Mouse (Mus musculus) myocyte (in vitro differentiated cells): ENCODE data around the gene Col6a5. TPM values are rescaled to one million over a fixed set of nuclear protein-coding genes. Genes with fewer than 3 reads are reported as not detected.

ENCODE experiments used
- H3K27me3 ChIP-seq: one replicate; pipeline ENCODE4 v1.6.1; 2011; ENCODE audit not compliant: control insufficient read depth, insufficient read depth, insufficient read length
- H3K36me3 ChIP-seq: one replicate; pipeline ENCODE4 v1.6.1; 2011; ENCODE audit not compliant: control insufficient read depth, insufficient read depth
- H3K4me2 ChIP-seq: one replicate; pipeline ENCODE4 v1.6.1; 2011; ENCODE audit warnings: low read depth, control low read depth
- H3K4me3 ChIP-seq: one replicate; pipeline ENCODE4 v1.5.1; 2011; ENCODE audit warnings: mild to moderate bottlenecking, control low read depth, moderate library complexity
- H3K79me2 ChIP-seq: one replicate; pipeline ENCODE4 v1.6.1; 2011; ENCODE audit not compliant: control insufficient read depth, insufficient read depth
- H3ac ChIP-seq: one replicate; pipeline ENCODE4 v1.6.1; 2011; ENCODE audit not compliant: control insufficient read depth, insufficient read length
- CEBPB ChIP-seq: IDR thresholded peaks from 2 replicates; pipeline ENCODE4 v1.6.1; 2011; ENCODE audit warnings: mild to moderate bottlenecking, moderate library complexity; ENCODE audit not compliant: poor library complexity, insufficient read depth, severe bottlenecking
- E2F4 ChIP-seq: IDR thresholded peaks from one replicate; pipeline ENCODE4 v1.6.1; 2011; ENCODE audit warnings: mild to moderate bottlenecking, control low read depth, moderate library complexity; ENCODE audit not compliant: insufficient read depth
- MAX ChIP-seq: IDR thresholded peaks from one replicate; pipeline ENCODE4 v1.6.1; 2011; ENCODE audit warnings: low read depth, mild to moderate bottlenecking, control low read depth
- MYOD1 ChIP-seq, 3 experiments: IDR thresholded peaks; one replicate each; pipeline ENCODE4 v1.6.1; 2011; ENCODE audit warnings: control low read depth in 2 of 3, low read depth in 2 of 3, mild to moderate bottlenecking in 2 of 3, moderate library complexity in 1 of 3; ENCODE audit not compliant: insufficient read length in 2 of 3, control insufficient read depth in 1 of 3
- MYOG ChIP-seq, 3 experiments: IDR thresholded peaks; one replicate each; pipeline ENCODE4 v1.6.1; 2011; ENCODE audit warnings: control low read depth in 2 of 3, low read depth in 2 of 3, mild to moderate bottlenecking in 2 of 3; ENCODE audit not compliant: insufficient read length in 2 of 3, control insufficient read depth in 1 of 3, insufficient read depth in 1 of 3
- POLR2A ChIP-seq: IDR thresholded peaks from one replicate; pipeline ENCODE4 v1.6.1; 2011; ENCODE audit warnings: low read depth, mild to moderate bottlenecking, control low read depth, moderate library complexity; ENCODE audit not compliant: insufficient read length
- POLR2AphosphoS2 ChIP-seq: IDR thresholded peaks from one replicate; pipeline ENCODE4 v1.6.1; 2011; ENCODE audit warnings: low read depth, control low read depth; ENCODE audit not compliant: insufficient read length
- REST ChIP-seq: IDR thresholded peaks from one replicate; pipeline ENCODE4 v1.6.1; 2011; ENCODE audit warnings: mild to moderate bottlenecking, control low read depth, moderate library complexity; ENCODE audit not compliant: insufficient read depth, insufficient read length
- SRF ChIP-seq: IDR thresholded peaks from one replicate; pipeline ENCODE4 v1.6.1; 2011; ENCODE audit warnings: low read depth; ENCODE audit not compliant: control insufficient read depth, insufficient read length
- TCF12 ChIP-seq: IDR thresholded peaks from one replicate; pipeline ENCODE4 v1.6.1; 2011; ENCODE audit warnings: mild to moderate bottlenecking, control low read depth; ENCODE audit not compliant: poor library complexity, insufficient read depth, severe bottlenecking
- TCF3 ChIP-seq: IDR thresholded peaks from one replicate; pipeline ENCODE4 v1.6.1; 2011; ENCODE audit warnings: low read depth, control low read depth; ENCODE audit not compliant: insufficient read length
- USF1 ChIP-seq: IDR thresholded peaks from one replicate; pipeline ENCODE4 v1.6.1; 2011; ENCODE audit warnings: low read depth, mild to moderate bottlenecking, control low read depth, moderate library complexity
- polyA plus RNA-seq: library from polyadenylated mRNA; unstranded; fragments of >200 nt; fragmentation: generic; extraction: Trizol; gene quantifications from one replicate; pipeline ENCODE4 v1.2.1, GENCODE M21; 2012; ENCODE audit warnings: missing spikeins

The Col6a5 gene
- polyA plus RNA-seq, 1 experiment, result not detected

DNA sequence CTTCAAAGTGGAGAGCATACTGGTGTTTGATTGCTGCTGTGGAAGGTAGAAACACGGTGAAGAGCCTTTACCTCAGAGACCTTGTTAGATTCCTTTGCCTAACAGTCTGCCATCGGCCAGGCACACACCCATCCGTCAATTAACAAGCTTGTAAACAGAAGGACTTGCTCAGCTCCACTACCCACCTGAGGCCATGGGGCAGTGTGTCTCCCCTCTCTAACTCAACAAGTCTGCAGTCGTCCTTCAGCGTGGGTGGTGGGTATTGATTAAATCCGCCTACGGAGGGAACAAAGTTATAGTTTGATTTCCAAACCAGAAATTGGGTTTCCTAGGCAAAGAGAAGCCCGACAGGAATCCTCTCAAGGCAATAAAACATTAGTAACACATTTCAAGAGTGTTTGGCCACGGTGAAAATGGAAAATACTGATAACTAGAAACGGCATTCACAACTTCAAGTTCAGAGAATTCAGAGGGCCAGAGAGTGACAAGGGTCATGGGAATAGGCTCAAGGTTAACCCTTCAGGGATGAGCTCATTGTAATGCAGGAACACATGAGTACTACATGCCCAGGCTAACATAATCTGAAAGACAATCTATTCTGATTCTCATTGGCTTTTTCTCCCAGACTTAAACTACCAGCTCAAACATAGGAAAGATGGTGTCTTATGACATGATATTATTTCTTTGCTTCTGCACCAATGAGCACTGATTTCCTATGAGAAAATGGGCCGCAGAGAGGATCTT, 81.9 kb downstream of the Col6a5 start:
- TF ChIP-seq E2F4, result no peak
- TF ChIP-seq REST, result no peak
- TF ChIP-seq MYOD1 (IDR thresholded peaks at IDR 0.05; ENCODE audit: control insufficient read depth in 1 of 3, insufficient read length in 2 of 3, low read depth in 2 of 3), result no peak
- no peak for TF ChIP-seq TCF3
- TF ChIP-seq TCF12, result no peak
- TF ChIP-seq POLR2A, result no peak
- TF ChIP-seq CEBPB, result no peak
- TF ChIP-seq SRF, result no peak
- TF ChIP-seq POLR2AphosphoS2, result no peak
- TF ChIP-seq MYOG (IDR thresholded peaks at IDR 0.05; ENCODE audit: control insufficient read depth in 1 of 3, insufficient read depth in 1 of 3, insufficient read length in 2 of 3, low read depth in 2 of 3), result no peak
- TF ChIP-seq USF1, result no peak
- TF ChIP-seq MAX, result no peak
- Histone ChIP-seq H3K4me3 (no peak overlapping the region), H3K36me3 (no peaks in the 10 kb centered on the region), H3K27me3 (no peaks in the 10 kb centered on the region), H3ac (no peak overlapping the region), H3K4me2 (no peak overlapping the region), H3K79me2 (no peaks in the 10 kb centered on the region)

- TF ChIP-seq MYOD1 (IDR thresholded peaks at IDR 0.05; ENCODE audit: control insufficient read depth in 1 of 3, insufficient read length in 2 of 3, low read depth in 2 of 3) (no peak), MYOG (IDR thresholded peaks at IDR 0.05; ENCODE audit: control insufficient read depth in 1 of 3, insufficient read depth in 1 of 3, insufficient read length in 2 of 3, low read depth in 2 of 3) (no peak), SRF (no peak), E2F4 (no peak), REST (no peak), MAX (no peak), POLR2AphosphoS2 (no peak), CEBPB (no peak), TCF3 (no peak), TCF12 (no peak), USF1 (no peak), POLR2A (no peak)
These were observed 84.3 kb downstream of the Col6a5 start for GRCm38 (mm10) chr9:105876124-105876523.

DNA sequence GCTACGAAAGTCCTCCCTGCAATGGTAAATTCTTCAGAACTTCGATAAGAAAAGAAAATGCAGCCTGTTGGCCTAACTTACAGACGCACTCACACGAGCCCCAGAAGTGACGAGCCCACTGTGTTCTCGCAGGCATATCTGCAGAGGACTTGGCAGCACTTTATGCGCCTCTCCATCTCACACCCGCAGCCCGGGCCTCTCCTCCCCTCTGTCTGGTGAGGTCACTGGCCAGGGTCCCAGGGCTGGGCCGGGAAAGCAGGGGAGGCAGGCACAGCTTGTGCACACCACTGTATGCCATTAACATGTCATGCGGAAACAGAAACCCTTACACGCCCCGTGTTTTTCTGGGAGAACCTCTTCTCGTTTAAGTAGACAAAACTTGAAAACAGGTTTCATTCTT, 88.8 kb downstream of the Col6a5 start:
- H3ac ChIP-seq, result no peak overlapping the region
- H3K4me3 ChIP-seq, result no peak overlapping the region
- H3K36me3 ChIP-seq, result no peaks in the 10 kb centered on the region
- H3K27me3 ChIP-seq, result no peaks in the 10 kb centered on the region
- H3K79me2 ChIP-seq, result no peaks in the 10 kb centered on the region
- TF ChIP-seq POLR2A (no peak), MAX (no peak), TCF3 (no peak), TCF12 (no peak), USF1 (no peak), CEBPB (no peak), REST (no peak), SRF (no peak), MYOG (IDR thresholded peaks at IDR 0.05; ENCODE audit: control insufficient read depth in 1 of 3, insufficient read depth in 1 of 3, insufficient read length in 2 of 3, low read depth in 2 of 3) (no peak), POLR2AphosphoS2 (no peak), MYOD1 (IDR thresholded peaks at IDR 0.05; ENCODE audit: control insufficient read depth in 1 of 3, insufficient read length in 2 of 3, low read depth in 2 of 3) (no peak), E2F4 (no peak)
- no peak overlapping the region for H3K4me2 ChIP-seq

More at GRCm38 (mm10) chr9:105876124-105876523, 84.3 kb downstream of the Col6a5 start:
- no peaks in the 10 kb centered on the region for H3K36me3 ChIP-seq
- H3K27me3 ChIP-seq, result no peaks in the 10 kb centered on the region
- H3ac ChIP-seq, result no peak overlapping the region
- H3K79me2 ChIP-seq, result no peaks in the 10 kb centered on the region
- no peak overlapping the region for H3K4me3 ChIP-seq
- H3K4me2 ChIP-seq, result no peak overlapping the region

DNA sequence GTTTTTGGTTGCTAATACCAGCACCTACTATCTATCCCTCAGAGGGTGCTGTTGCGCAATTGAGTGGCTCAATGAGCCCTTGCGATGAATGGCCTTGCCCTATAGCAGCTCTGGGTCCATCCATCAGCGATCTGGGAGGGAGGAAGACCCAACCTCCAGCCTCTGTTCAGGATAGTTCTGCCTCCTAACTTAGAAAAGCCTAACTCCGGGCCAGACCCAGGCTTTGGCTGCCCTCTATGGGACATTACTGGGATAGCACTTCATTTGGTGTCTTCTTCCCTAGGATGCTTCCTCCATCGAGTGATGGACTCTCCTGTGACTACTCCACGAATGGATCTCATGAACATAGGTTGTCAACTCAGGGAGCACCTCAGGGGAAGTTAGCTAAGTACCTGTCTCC, 102.7 kb downstream of the Col6a5 start:
- no peaks in the 10 kb centered on the region for H3K36me3 ChIP-seq
- H3K79me2 ChIP-seq, result no peaks in the 10 kb centered on the region
- H3K27me3 ChIP-seq, result no peaks in the 10 kb centered on the region
- no peak overlapping the region for H3K4me3 ChIP-seq
- TF ChIP-seq TCF12 (no peak), MAX (no peak), POLR2A (no peak), SRF (no peak), MYOD1 (IDR thresholded peaks at IDR 0.05; ENCODE audit: control insufficient read depth in 1 of 3, insufficient read length in 2 of 3, low read depth in 2 of 3) (no peak), TCF3 (no peak), E2F4 (no peak), REST (no peak), MYOG (IDR thresholded peaks at IDR 0.05; ENCODE audit: control insufficient read depth in 1 of 3, insufficient read depth in 1 of 3, insufficient read length in 2 of 3, low read depth in 2 of 3) (no peak)
- no peak overlapping the region for H3K4me2 ChIP-seq
- no peak overlapping the region for H3ac ChIP-seq
